Mouse (Mus musculus): ENCODE results near the gene Cd37.

Cd37 gene

GRCm38 (mm10) chr7:45240109-45240508, 1.2 kb upstream of the Cd37 start:
- Histone ChIP-seq H3K4me3 (replicated peaks; ENCODE audit: low read length) (no peak overlapping the region), H3K27me3 (ENCODE audit: insufficient read depth, low read length) (peaks cover 7% of the 10 kb centered on the region), H3K36me3 (ENCODE audit: insufficient read depth, low read length) (no peaks in the 10 kb centered on the region), H3K9me3 (ENCODE audit: low read length) (no peaks in the 10 kb centered on the region), H3K4me1 (replicated peaks; ENCODE audit: low read depth, low read length) (peaks cover 66% of the 10 kb centered on the region)
- TF ChIP-seq CTCF (conservative IDR thresholded peaks at IDR 0.05; ENCODE audit: low read length) (no peak), POU5F1 (IDR thresholded peaks at IDR 0.05; ENCODE audit: borderline replicate concordance, low read length) (no peak), NANOG (IDR thresholded peaks at IDR 0.05; ENCODE audit: borderline replicate concordance, low read length) (peak; percentile 78; the same call in 1 of the 2 replicates)

GRCm38 (mm10) chr7:45237747-45238699, 892 bp downstream of the Cd37 start:
- peak overlapping the region; percentile 55 for H3K4me3 ChIP-seq (replicated peaks; ENCODE audit: low read length)
- TF ChIP-seq NANOG (IDR thresholded peaks at IDR 0.05; ENCODE audit: borderline replicate concordance, low read length) = no peak
- TF ChIP-seq POU5F1 (IDR thresholded peaks at IDR 0.05; ENCODE audit: borderline replicate concordance, low read length) = no peak
- no peak for TF ChIP-seq CTCF (conservative IDR thresholded peaks at IDR 0.05; ENCODE audit: low read length)
- H3K9me3 ChIP-seq (ENCODE audit: low read length) = no peaks in the 10 kb centered on the region
- H3K36me3 ChIP-seq (ENCODE audit: insufficient read depth, low read length) = peaks cover 7% of the 10 kb centered on the region
- H3K27me3 ChIP-seq (ENCODE audit: insufficient read depth, low read length) = peaks cover 7% of the 10 kb centered on the region
- H3K4me1 ChIP-seq (replicated peaks; ENCODE audit: low read depth, low read length) = peaks cover 85% of the 10 kb centered on the region

- TF ChIP-seq CTCF (conservative IDR thresholded peaks at IDR 0.05; ENCODE audit: low read length) (no peak), NANOG (IDR thresholded peaks at IDR 0.05; ENCODE audit: borderline replicate concordance, low read length) (no peak), POU5F1 (IDR thresholded peaks at IDR 0.05; ENCODE audit: borderline replicate concordance, low read length) (no peak)
These were observed 3.2 kb downstream of the Cd37 start for GRCm38 (mm10) chr7:45235656-45236180.

GRCm38 (mm10) chr7:45234922-45235571, 3.9 kb downstream of the Cd37 start:
- peaks cover 92% of the 10 kb centered on the region for H3K4me1 ChIP-seq (replicated peaks; ENCODE audit: low read depth, low read length)
- peak overlapping the region; percentile 73 for H3K4me3 ChIP-seq (replicated peaks; ENCODE audit: low read length)
- peaks cover 7% of the 10 kb centered on the region for H3K27me3 ChIP-seq (ENCODE audit: insufficient read depth, low read length)
- H3K9me3 ChIP-seq (ENCODE audit: low read length) = no peaks in the 10 kb centered on the region
- H3K36me3 ChIP-seq (ENCODE audit: insufficient read depth, low read length) = peaks cover 29% of the 10 kb centered on the region
- TF ChIP-seq CTCF (conservative IDR thresholded peaks at IDR 0.05; ENCODE audit: low read length) (no peak), NANOG (IDR thresholded peaks at IDR 0.05; ENCODE audit: borderline replicate concordance, low read length) (no peak), POU5F1 (IDR thresholded peaks at IDR 0.05; ENCODE audit: borderline replicate concordance, low read length) (no peak)

More at GRCm38 (mm10) chr7:45235656-45236180, 3.2 kb downstream of the Cd37 start:
- Histone ChIP-seq H3K36me3 (ENCODE audit: insufficient read depth, low read length) (peaks cover 29% of the 10 kb centered on the region), H3K4me1 (replicated peaks; ENCODE audit: low read depth, low read length) (peaks cover 94% of the 10 kb centered on the region), H3K9me3 (ENCODE audit: low read length) (no peaks in the 10 kb centered on the region), H3K27me3 (ENCODE audit: insufficient read depth, low read length) (peaks cover 7% of the 10 kb centered on the region), H3K4me3 (replicated peaks; ENCODE audit: low read length) (peak overlapping the region; percentile 73)

- TF ChIP-seq NANOG (IDR thresholded peaks at IDR 0.05; ENCODE audit: borderline replicate concordance, low read length) (no peak), POU5F1 (IDR thresholded peaks at IDR 0.05; ENCODE audit: borderline replicate concordance, low read length) (no peak), CTCF (conservative IDR thresholded peaks at IDR 0.05; ENCODE audit: low read length) (no peak)
- Histone ChIP-seq H3K4me1 (replicated peaks; ENCODE audit: low read depth, low read length) (peaks cover 92% of the 10 kb centered on the region), H3K27me3 (ENCODE audit: insufficient read depth, low read length) (peaks cover 7% of the 10 kb centered on the region), H3K9me3 (ENCODE audit: low read length) (no peaks in the 10 kb centered on the region), H3K36me3 (ENCODE audit: insufficient read depth, low read length) (peaks cover 35% of the 10 kb centered on the region), H3K4me3 (replicated peaks; ENCODE audit: low read length) (peak overlapping the region; percentile 75)
These were observed 4.5 kb downstream of the Cd37 start for GRCm38 (mm10) chr7:45234333-45234841.

- H3K4me1 ChIP-seq (replicated peaks; ENCODE audit: low read depth, low read length) = peaks cover 92% of the 10 kb centered on the region
- H3K36me3 ChIP-seq (ENCODE audit: insufficient read depth, low read length) = peaks cover 40% of the 10 kb centered on the region
- H3K27me3 ChIP-seq (ENCODE audit: insufficient read depth, low read length) = peaks cover 7% of the 10 kb centered on the region
- H3K4me3 ChIP-seq (replicated peaks; ENCODE audit: low read length) = peak overlapping the region; percentile 75
- H3K9me3 ChIP-seq (ENCODE audit: low read length) = no peaks in the 10 kb centered on the region
- TF ChIP-seq CTCF (conservative IDR thresholded peaks at IDR 0.05; ENCODE audit: low read length) (no peak), POU5F1 (IDR thresholded peaks at IDR 0.05; ENCODE audit: borderline replicate concordance, low read length) (no peak), NANOG (IDR thresholded peaks at IDR 0.05; ENCODE audit: borderline replicate concordance, low read length) (no peak)
These were observed 5.2 kb downstream of the Cd37 start for GRCm38 (mm10) chr7:45233580-45234332.

- no peak overlapping the region for H3K4me3 ChIP-seq (replicated peaks; ENCODE audit: low read length)
- no peaks in the 10 kb centered on the region for H3K9me3 ChIP-seq (ENCODE audit: low read length)
- H3K27me3 ChIP-seq (ENCODE audit: insufficient read depth, low read length) = peaks cover under 1% of the 10 kb centered on the region; the same call in 1 of the 2 replicates
- TF ChIP-seq NANOG (IDR thresholded peaks at IDR 0.05; ENCODE audit: borderline replicate concordance, low read length) = no peak
- TF ChIP-seq POU5F1 (IDR thresholded peaks at IDR 0.05; ENCODE audit: borderline replicate concordance, low read length) = no peak
- no peak for TF ChIP-seq CTCF (conservative IDR thresholded peaks at IDR 0.05; ENCODE audit: low read length)
- H3K4me1 ChIP-seq (replicated peaks; ENCODE audit: low read depth, low read length) = peaks cover 91% of the 10 kb centered on the region
- H3K36me3 ChIP-seq (ENCODE audit: insufficient read depth, low read length) = peaks cover 45% of the 10 kb centered on the region
These were observed 6.0 kb downstream of the Cd37 start for GRCm38 (mm10) chr7:45232716-45233465.

All from E14TG2a.4 (cell line).